Mouse (Mus musculus) frontal cortex, adult 2 months (tissue): ENCODE data around the gene Tmem222. TPM values are rescaled to one million over a fixed set of nuclear protein-coding genes. Genes with fewer than 3 reads are reported as not detected.
A peak's percentile ranks its signal among the peaks of the same experiment; 100 is the strongest.

ENCODE experiments used
- DNase-seq, 2 experiments: peaks; one replicate each; pipeline ENCODE4 v3.0.0; 2022; ENCODE audit warnings: low spot score in 1 of 2; ENCODE audit errors: extremely low spot score in 1 of 2
- polyA plus RNA-seq: library from polyadenylated mRNA; depleted of rRNA; stranded (reverse); fragments of >200 nt; gene quantifications from 2 replicates; pipeline ENCODE4 v1.2.3, GENCODE M21; 2012; rRNA removed

Tmem222 gene
- polyA plus RNA-seq, 1 experiment = 152 TPM

GRCm38 (mm10) chr4:133220656-133221055, 56.9 kb downstream of the Tmem222 start:
- DNase-seq = no peak

- no peak for DNase-seq
Measured at GRCm38 (mm10) chr4:133218745-133219144, 58.8 kb downstream of the Tmem222 start.

DNA sequence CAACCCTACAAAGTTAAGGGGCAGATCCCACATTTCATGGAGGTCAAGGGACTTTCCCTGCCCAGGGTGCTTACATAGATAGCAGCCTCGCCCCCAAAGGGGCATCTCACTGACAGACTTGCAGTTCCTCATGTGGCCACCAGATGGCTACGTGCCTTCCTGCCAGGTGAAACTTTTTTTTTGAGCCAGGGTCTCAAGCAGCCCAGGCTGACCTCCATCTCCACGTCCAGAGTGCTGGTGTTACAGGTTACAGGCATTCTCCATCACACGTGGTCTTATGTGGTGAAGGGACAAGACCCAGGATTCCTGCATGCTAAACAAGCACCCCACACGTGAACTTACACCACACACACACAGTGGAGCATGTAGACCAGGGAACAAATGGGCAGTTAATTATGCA, 60.0 kb downstream of the Tmem222 start:
- DNase-seq = peak in 1 of 2 experiments; percentile 65

Other genes with a start within 250 kb of the Tmem222 start
- gene Wasf2, start 147.3 kb downstream of the Tmem222 start, polyA plus RNA-seq = 14.2 and 16.3 TPM in 2 replicates
- gene Cd164l2, start 65.7 kb downstream of the Tmem222 start, polyA plus RNA-seq = 8.1 and 9.9 TPM in 2 replicates
- 8.9 and 14.7 TPM in 2 replicates for gene Gpr3, start 65.3 kb downstream of the Tmem222 start, polyA plus RNA-seq
- gene Map3k6, start 37.0 kb downstream of the Tmem222 start, polyA plus RNA-seq = 3.9 and 4.0 TPM in 2 replicates
- gene Sytl1, start 14.7 kb downstream of the Tmem222 start, polyA plus RNA-seq = 1.2 and 1.6 TPM in 2 replicates
- gene Wdtc1, start 75.7 kb upstream of the Tmem222 start, polyA plus RNA-seq = 43.0 and 46.2 TPM in 2 replicates
- 43.5 and 43.9 TPM in 2 replicates for gene Slc9a1, start 91.9 kb upstream of the Tmem222 start, polyA plus RNA-seq
- 0.08 TPM in 2 replicates for gene Tent5b, start 202.3 kb upstream of the Tmem222 start, polyA plus RNA-seq
- 134 and 162 TPM in 2 replicates for gene Trnp1, start 220.8 kb upstream of the Tmem222 start, polyA plus RNA-seq
- gene Kdf1, start 241.2 kb upstream of the Tmem222 start, polyA plus RNA-seq = 0.14 and 0.50 TPM in 2 replicates